Mouse (Mus musculus): ENCODE measurements around the gene Sestd1.

- TF ChIP-seq CTCF (IDR thresholded peaks at IDR 0.05; ENCODE audit: low read depth, low read length) (no peak), POLR2A (IDR thresholded peaks at IDR 0.05; ENCODE audit: extremely low read depth, insufficient read depth, low read length) (no peak)
These were observed 133.4 kb downstream of the Sestd1 start for GRCm38 (mm10) chr2:77146968-77147367.

Measured in liver, adult 2 months (tissue).